Mouse (Mus musculus) intestine, embryonic 16.5 days (tissue): ENCODE results near the gene Gm8220. TPM values are rescaled to one million over a fixed set of nuclear protein-coding genes. Genes with fewer than 3 reads are reported as not detected.
"Not testable (repeated sequence)": the region's sequence is repeated elsewhere in the genome, so short reads cannot be mapped to it uniquely, and the experiment has no call there.

Experiments
- ATAC-seq: fragments of 200-750 bp; cut with Nextera tagmentation; 2 replicates; pipeline ENCODE4 v1.8.0; 2017; ENCODE audit warnings: moderate TSS enrichment, moderate library complexity
- H3K27ac ChIP-seq: fragments of 300-500 bp; sonication (generic); 2 replicates; pipeline ENCODE4 v1.5.1; 2014; ENCODE audit warnings: mild to moderate bottlenecking, low read length
- H3K27me3 ChIP-seq: fragments of 300-500 bp; sonication (generic); replicated peaks from 2 replicates; pipeline ENCODE4 v1.6.1; 2014; ENCODE audit warnings: low read length, control low read depth, mixed read lengths; ENCODE audit not compliant: control insufficient read depth, insufficient read depth
- H3K36me3 ChIP-seq: fragments of 300-500 bp; sonication (generic); 2 replicates; pipeline ENCODE4 v1.6.1; 2014; ENCODE audit warnings: low read length, control low read depth; ENCODE audit not compliant: control insufficient read depth, insufficient read depth
- H3K4me1 ChIP-seq: fragments of 300-500 bp; sonication (generic); 2 replicates; pipeline ENCODE4 v1.6.1; 2014; ENCODE audit warnings: low read length, control low read depth, mixed read lengths; ENCODE audit not compliant: control insufficient read depth, insufficient read depth
- H3K4me2 ChIP-seq: fragments of 300-500 bp; sonication (generic); 2 replicates; pipeline ENCODE4 v1.6.1; 2014; ENCODE audit warnings: low read depth, low read length, control low read depth
- H3K4me3 ChIP-seq: fragments of 300-500 bp; sonication (generic); 2 replicates; pipeline ENCODE4 v1.5.1; 2014; ENCODE audit warnings: mild to moderate bottlenecking, low read length
- H3K9ac ChIP-seq: fragments of 300-500 bp; sonication (generic); 2 replicates; pipeline ENCODE4 v1.6.1; 2014; ENCODE audit warnings: low read depth, low read length
- H3K9me3 ChIP-seq: fragments of 300-500 bp; sonication (generic); 2 replicates; pipeline ENCODE4 v1.6.1; 2016; ENCODE audit warnings: low read length, control low read depth; ENCODE audit not compliant: control insufficient read depth
- WGBS: fragments of 180-500 bp; shearing (Covaris S2); extraction: QIAGEN DNeasy Blood & Tissue Kit; methylation state at CpG from one replicate; pipeline ENCODE4 v1.1.7; 2014; 5-methylcytosine and 5-hydroxymethylcytosine counted together
- polyA plus RNA-seq: library from polyadenylated mRNA; unstranded; fragments of >200 nt; fragmentation: Nextera tagmentation; extraction: Ambion mirVana; gene quantifications from 2 replicates; pipeline ENCODE4 v1.2.1, GENCODE M21; 2015

The Gm8220 gene
- polyA plus RNA-seq: not detected in 2 replicates

GRCm38 (mm10) chr14:44285280-44285679 is at the start of gene Gm8220:
TSS of gene Gm8220 (plus strand) at chr14:44285580.
- WGBS: 91% methylated on average over 2 of the region's 2 CpGs
- not testable (repeated sequence) for H3K4me2 ChIP-seq, ATAC-seq

DNA sequence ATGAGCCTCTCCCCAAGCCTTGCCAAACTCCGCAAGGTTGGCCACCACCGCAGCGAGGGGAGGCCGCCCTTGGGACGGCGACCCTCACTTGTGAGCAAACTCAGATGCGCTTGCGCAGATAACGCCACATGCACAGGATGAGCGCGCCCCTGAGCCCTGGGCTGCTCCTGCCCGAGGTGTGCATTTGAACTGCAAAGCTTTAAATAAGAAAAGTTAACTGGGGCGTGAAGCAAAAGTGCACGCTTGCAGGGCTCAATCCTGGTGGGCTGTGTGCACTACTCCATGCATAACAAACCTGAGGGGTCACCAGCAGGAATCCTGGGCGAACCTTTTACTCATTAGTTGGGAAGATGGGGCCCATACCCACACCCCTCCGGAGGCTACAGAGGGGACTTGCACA is 37.3 kb upstream of the Gm8220 start:
- H3K4me2 ChIP-seq: no peak overlapping the region
- no peak overlapping the region for H3K4me3 ChIP-seq
- H3K27me3 ChIP-seq: no peaks in the 10 kb centered on the region
- H3K9me3 ChIP-seq: no peaks in the 10 kb centered on the region
- ATAC-seq: no peak
- H3K9ac ChIP-seq: no peak overlapping the region
- no peaks in the 10 kb centered on the region for H3K36me3 ChIP-seq
- H3K27ac ChIP-seq: no peak overlapping the region
- WGBS: 90% methylated on average over 16 of the region's 16 CpGs
- no peaks in the 10 kb centered on the region for H3K4me1 ChIP-seq

More at GRCm38 (mm10) chr14:44285280-44285679, at the start of gene Gm8220:
- H3K27me3 ChIP-seq, H3K4me1 ChIP-seq, H3K36me3 ChIP-seq, H3K9ac ChIP-seq, H3K4me3 ChIP-seq, H3K27ac ChIP-seq, H3K9me3 ChIP-seq: not testable (repeated sequence)

GRCm38 (mm10) chr14:44312049-44312448 is 26.7 kb downstream of the Gm8220 start:
- not testable (repeated sequence) for ATAC-seq, H3K4me3 ChIP-seq, H3K9me3 ChIP-seq, H3K27me3 ChIP-seq, H3K9ac ChIP-seq, H3K27ac ChIP-seq, H3K4me2 ChIP-seq, H3K36me3 ChIP-seq, H3K4me1 ChIP-seq
- WGBS: 76% methylated on average over 4 of the region's 4 CpGs

DNA sequence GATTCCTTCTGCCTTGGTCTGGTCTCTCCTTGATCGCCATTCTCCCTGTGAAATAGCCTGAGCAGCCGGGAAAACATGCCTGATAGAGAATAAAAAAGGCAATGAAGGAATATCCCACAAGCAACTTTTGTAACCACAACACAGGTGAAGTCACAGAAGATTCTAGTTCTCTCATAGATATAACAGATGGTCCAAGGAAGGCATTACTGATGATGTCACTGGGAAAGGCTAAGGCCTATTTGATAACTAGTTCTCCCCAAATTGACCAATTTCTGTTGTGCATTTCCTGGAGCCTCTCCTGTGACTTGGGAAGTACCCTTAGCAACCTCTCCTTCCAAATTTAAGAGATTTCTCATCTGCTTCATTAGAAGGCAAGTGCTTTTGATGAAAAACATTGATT is 53.1 kb downstream of the Gm8220 start, which contains the start of gene Gm5930:
Gene Gm5930 (minus strand): TSS at position 101 of the 400 bp plus-strand sequence.
- H3K4me2 ChIP-seq, H3K36me3 ChIP-seq, ATAC-seq, H3K27ac ChIP-seq, H3K27me3 ChIP-seq, H3K9me3 ChIP-seq, H3K4me1 ChIP-seq, H3K4me3 ChIP-seq, H3K9ac ChIP-seq: not testable (repeated sequence)
- no CpG with 5 or more reads among the region's 2 CpGs for WGBS

Other genes with a start within 250 kb of the Gm8220 start
- gene Ear2, start 182.9 kb upstream of the Gm8220 start, polyA plus RNA-seq: 0.71 and 0.86 TPM in 2 replicates
- gene Gm3327, start 161.7 kb upstream of the Gm8220 start, polyA plus RNA-seq: not detected in 2 replicates
- not detected in 2 replicates for gene Gm8212, start 87.9 kb upstream of the Gm8220 start, polyA plus RNA-seq
- not detected in 2 replicates for gene 4930503E14Rik, start 72.3 kb upstream of the Gm8220 start, polyA plus RNA-seq
- gene Gm5930, start 53.0 kb downstream of the Gm8220 start, polyA plus RNA-seq: not detected in 2 replicates
- not detected in 2 replicates for gene Gm8229, start 79.8 kb downstream of the Gm8220 start, polyA plus RNA-seq
- not detected in 2 replicates for gene Gm3371, start 125.1 kb downstream of the Gm8220 start, polyA plus RNA-seq
- gene Gm8232, start 148.1 kb downstream of the Gm8220 start, polyA plus RNA-seq: not detected in 2 replicates
- gene BC061237, start 206.9 kb downstream of the Gm8220 start, polyA plus RNA-seq: not detected in 2 replicates
- not detected in 2 replicates for gene Gm17093, start 232.7 kb downstream of the Gm8220 start, polyA plus RNA-seq